Mouse (Mus musculus) left cerebral cortex, postnatal 14 days (tissue): ENCODE measurements around the gene Rnf207. TPM values are rescaled to one million over a fixed set of nuclear protein-coding genes. Genes with fewer than 3 reads are reported as not detected.

Experiments
- DNase-seq, 2 experiments: peaks; one replicate each; pipeline ENCODE4 v3.0.0; 2021 to 2022; ENCODE audit warnings: low spot score in 2 of 2, mixed read lengths in 1 of 2
- intact Hi-C: fragments of 180-260 bp; cut with DNase I; formaldehyde crosslinking; loops from one replicate; pipeline ENCODE4 v1.15.1; 2025
- total RNA-seq, 2 experiments: library from RNA; stranded (reverse); gene quantifications; 2 replicates each; pipeline ENCODE4 v1.2.3; 2021

The Rnf207 gene
- total RNA-seq, 2 experiments from 2014 or later, result 5.3 to 7.4 TPM

DNA sequence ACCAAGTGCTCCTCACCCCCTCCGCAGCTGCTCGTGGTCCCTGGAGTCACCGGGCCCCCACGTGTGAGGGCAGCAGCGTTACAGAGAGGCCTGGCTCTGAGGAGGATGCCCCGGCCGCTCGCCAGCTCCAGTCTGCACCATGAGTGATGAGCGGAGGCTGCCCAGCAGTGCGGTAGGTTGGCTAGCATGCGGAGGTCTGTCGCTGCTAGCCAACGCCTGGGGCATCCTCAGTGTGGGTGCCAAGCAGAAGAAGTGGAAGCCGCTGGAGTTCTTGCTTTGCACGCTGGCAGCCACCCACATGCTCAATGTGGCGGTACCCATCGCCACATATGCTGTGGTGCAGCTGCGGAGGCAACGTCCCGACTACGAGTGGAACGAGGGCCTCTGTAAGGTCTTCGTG, 39.8 kb downstream of the Rnf207 start:
- intact Hi-C loops, result no loop called here
- peak in 1 of 2 experiments; percentile 37 for DNase-seq

DNA sequence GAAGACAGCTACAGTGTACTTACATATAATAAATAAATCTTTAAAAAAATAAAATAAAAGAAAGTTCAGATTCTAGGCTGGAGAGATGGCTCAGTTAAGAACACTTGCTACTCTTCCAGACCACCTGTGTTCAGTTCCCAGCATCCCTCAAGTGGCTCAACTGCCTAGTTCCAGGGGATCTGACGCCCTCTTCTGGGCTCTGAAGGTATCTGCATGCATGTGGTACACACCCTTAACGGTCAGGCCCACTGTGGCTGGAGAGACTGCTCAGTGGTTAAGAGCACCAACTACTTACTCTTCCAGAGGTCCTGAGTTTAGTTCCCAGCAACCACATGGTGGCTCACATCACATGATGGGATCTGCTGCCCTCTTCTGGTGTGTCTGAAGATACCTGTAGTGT, 40.9 kb downstream of the Rnf207 start:
- intact Hi-C loops, result no loop called here

DNA sequence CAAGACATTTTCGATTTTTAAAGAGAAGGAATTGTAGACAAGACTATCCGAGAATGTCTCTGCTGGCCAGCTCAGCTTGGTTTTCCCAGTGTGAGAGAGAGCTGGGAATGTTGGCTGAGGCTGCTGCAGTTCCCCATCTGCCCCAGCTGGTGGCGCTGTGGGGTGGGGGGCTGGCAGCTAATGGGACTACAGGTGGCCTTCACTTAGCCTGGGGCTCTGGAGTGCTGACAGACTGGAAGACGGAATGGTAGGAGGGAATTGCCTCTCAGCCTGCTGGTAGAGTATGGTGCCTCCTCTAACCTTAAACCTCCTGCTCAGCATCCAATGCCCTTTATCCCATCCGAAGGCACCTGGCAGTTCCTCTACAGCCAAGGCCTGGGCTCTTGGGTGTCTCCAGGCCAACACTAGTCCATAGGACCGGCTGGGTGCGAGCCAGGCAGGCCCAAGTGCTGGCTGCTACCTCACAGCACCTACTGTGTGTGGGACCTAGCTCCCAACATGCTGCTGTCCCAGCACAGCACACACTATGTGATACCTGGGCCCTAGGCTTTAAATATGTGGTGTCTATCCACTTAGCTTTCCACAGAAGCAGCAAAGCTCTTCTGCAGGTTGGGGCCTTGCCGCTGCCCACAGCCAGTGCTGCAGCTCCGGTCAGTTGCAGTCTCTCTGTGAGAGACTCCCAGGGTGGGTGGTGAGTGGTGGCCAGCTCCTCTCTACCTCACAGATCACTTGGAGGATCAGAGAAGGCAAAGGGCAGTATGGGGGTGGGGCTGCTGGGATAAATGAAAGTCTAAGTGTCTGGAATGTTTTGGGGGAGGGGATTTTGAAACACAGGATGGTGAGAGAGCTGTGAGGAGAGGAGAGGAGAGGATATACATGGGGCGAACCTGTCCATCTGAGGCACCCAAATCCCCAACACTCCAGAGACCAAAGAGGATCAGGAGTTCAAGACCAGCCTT, 42.1 kb downstream of the Rnf207 start:
- no peak for DNase-seq
- intact Hi-C loops, result no loop called here

More for the DNA sequence above, 40.9 kb downstream of the Rnf207 start:
- no peak for DNase-seq

DNA sequence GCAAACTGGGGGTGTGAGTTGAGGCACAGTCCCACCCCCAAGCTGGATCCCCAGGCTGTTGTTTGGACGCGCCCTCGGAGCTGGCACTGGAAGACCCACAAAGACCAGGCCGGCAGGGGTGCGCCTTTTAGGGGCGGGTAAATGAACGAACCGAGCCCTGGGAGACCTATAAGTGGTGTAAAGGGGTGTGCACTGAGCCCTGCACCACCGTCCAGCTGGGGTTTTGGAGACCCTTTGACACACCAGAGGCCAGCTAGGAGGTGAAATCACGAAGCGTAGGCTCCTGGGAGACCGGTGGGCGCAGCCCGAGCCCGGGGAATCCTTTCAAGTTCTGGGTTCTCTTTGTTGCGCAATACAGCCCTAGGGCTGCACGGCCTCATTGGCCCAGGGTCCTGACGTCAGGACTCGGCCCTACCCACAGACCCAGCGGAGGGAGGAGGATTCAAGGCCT, 44.1 kb downstream of the Rnf207 start:
- DNase-seq, result no peak
- intact Hi-C loops, result no loop called here

DNA sequence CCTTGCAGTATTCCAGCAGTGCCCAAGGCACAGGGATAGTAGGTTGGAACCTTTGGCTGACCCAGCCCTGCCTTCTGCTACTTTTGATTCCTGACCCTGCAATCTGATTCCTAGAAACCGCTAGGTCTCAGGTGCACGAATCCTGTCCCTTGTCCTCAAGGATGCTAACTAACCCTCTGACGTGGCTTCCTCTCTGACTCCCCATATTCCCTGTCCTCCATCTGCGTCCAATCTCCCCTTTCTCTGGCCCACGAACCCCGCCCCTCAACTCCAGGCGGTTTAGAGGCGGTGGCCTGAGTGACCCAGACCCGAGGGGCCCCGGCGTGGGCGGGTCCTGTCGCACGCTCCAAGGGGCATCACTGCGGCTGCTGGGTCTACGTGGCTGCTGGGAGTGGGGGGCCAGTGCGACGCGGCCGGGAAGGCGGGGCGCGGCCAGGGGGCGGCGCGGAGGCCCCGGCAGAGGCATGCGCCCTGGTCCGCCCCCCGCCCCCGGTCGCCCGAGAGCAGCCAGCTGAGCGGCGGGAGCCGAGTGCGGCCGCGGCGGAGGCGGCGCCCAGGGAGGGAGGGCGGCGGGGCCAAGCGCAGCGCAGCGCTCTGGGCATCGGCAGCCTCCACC, 45.1 kb downstream of the Rnf207 start, which contains the start of gene Gpr153:
Gene Gpr153, plus strand, starts transcription at position 612 of the 616 bp plus-strand sequence.
- intact Hi-C loops, result no loop called here

DNA sequence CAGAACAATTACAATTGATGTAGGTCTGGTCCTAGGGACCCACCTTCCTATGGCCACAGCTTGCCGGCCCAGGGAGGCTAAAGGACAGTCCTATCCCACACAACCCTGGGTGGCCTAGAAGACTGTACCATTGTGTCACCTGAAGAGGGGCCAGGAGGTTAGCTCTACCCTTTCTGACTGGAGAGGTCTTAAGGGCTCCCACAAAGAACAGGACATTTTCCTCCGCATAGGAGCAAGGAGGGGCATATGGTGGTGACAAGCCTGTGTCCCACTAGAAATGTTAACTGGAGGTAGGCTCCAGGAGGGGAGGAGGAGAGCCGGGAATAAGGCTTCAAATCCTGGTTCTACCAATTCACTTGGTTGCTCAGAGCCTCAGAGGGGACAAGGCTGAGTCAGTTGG, 45.6 kb downstream of the Rnf207 start:
- intact Hi-C loops, result no loop called here
- no peak for DNase-seq

More for the DNA sequence above, 45.1 kb downstream of the Rnf207 start, which contains the start of gene Gpr153:
- peak in 1 of 2 experiments; percentile 58 for DNase-seq

DNA sequence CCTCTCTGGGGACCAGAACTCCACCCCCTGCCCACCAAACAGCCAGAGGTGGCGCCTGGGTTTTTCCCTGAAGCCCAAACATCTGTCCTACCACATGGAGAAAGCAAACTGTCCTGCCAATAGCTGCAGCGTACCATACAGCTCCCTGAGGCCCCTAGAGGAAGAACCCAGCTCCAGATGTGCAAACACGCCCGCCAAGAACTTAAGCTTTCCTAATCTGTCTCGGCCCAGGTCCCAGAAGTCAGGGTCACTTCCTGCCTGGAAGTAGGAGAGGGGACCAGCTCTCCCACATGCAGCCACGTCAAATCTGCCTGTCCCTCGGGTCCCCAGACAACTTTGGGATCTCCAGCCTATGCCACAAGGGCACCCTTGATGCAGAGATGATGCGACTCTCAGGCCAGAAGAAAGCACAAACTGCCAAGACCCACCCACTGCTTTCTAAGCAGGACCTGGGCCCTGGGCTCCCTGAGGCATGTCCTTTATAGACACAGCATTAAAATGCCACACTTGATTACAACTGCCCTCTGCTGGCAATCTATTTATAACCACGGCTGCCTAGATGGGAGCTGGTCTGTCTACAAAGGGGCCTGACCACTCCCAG, 46.2 kb downstream of the Rnf207 start:
- DNase-seq, result no peak
- intact Hi-C loops, result no loop called here

DNA sequence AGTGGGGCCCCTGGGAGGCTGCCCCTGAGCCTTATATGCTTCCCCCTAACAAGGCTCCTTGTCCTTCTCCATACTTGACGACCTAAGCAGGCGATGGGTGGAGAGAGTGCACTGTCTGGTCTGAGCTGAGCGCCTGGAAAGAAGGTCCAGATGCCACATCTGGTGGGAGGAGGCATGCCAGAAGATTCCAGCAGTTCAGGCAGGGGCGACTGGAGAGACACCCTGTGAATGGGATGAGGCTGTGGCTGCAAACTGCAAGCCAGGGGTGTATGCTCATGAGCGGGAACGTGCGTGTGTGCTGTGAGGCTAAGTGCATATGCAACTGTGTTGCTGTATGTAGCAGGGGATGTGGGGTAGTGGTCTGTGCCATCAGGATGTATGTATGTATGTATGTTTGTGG, 46.8 kb downstream of the Rnf207 start:
- intact Hi-C loops, result no loop called here
- no peak for DNase-seq

DNA sequence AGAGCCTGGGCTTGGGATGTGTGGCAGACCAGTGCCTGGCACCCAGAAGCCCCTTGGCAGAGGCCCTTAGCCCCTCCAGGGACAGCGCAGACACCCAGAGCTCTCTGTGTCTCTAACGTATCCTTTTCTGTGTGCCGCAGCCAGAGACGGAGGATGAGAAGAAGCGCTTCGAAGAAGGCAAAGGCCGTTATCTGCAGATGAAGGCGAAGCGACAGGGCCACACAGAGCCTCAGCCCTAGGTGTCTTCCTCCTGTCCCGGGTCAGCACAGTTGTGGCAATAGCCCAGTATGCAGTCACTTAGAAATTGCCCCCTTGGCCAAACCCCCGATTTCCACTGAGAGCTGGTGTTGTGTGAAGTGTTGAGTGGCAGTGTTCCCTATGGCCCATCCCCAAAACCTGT, 47.5 kb downstream of the Rnf207 start:
- intact Hi-C loops, result no loop called here

DNA sequence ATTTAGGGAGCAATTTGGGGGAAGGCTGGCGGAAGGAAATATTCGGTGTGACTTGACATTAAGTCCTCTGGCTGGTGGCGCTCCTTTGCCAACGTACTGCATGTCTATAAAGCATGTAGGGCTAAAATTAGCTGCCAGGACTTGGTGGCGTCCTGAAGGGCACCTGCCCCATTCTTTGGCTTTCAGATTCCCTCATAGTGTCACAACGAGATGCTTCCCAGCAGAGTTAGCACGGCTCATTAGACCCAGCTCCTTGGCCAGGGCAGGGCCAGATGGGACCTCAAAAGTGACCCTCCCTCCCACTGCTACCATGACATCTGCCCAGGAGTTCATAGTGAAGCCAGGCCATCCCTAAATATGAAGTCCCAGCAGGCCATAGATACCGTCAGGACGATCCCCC, 48.2 kb downstream of the Rnf207 start:
- DNase-seq, result no peak

More for the DNA sequence above, 47.5 kb downstream of the Rnf207 start:
- no peak for DNase-seq

DNA sequence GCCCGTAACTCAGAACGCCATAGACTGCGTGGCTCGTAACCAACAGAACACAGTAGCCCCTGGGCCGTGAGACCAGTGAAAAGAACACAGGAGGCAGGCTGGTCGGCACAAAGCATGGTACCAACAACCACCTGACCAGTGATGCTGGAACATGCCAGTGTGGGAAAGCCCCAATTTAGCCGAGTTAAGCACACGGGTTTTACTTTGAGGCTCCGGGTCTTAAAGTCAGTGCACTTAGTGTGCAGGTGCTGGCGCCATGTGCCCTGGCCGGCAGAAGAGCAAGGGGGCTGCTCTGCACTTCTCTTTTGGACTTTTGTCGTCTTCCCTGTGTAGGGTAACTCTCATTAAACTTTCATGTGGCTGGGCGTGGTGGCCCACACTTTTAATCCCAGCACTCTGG, 48.8 kb downstream of the Rnf207 start:
- DNase-seq, result no peak
- intact Hi-C loops, result no loop called here

More for the DNA sequence above, 48.2 kb downstream of the Rnf207 start:
- intact Hi-C loops, result no loop called here

DNA sequence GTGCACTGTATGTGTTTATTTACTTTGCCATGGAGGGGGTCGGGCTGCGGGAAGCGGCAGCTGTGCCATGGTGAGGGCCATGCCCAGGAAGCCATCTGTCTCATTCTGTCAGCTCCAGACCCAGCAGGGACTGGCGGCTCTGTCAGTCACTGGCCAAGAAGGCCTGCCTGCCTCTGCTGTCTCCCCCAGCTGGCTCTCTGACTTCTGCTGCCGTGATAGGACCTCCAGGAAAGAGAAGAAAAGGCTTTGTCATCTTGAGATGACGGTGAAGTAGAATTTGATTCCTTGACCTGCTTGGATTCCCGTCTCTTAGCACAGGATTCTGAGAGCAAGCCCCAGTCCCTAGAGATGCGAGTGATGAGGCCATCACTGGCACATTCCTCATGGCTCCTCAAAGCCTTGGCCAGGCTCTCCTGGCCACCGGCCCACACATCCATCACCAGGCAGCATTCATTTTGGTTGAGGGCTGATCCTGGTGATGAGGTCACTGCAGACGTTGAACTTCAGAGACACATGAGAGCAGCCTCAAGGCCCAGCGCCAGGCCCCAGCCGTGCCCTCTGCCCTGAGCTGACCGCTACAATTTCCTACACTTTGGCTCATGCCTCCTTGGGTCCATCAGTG, 50.9 kb downstream of the Rnf207 start:
- intact Hi-C loops, result no loop called here
- no peak for DNase-seq

DNA sequence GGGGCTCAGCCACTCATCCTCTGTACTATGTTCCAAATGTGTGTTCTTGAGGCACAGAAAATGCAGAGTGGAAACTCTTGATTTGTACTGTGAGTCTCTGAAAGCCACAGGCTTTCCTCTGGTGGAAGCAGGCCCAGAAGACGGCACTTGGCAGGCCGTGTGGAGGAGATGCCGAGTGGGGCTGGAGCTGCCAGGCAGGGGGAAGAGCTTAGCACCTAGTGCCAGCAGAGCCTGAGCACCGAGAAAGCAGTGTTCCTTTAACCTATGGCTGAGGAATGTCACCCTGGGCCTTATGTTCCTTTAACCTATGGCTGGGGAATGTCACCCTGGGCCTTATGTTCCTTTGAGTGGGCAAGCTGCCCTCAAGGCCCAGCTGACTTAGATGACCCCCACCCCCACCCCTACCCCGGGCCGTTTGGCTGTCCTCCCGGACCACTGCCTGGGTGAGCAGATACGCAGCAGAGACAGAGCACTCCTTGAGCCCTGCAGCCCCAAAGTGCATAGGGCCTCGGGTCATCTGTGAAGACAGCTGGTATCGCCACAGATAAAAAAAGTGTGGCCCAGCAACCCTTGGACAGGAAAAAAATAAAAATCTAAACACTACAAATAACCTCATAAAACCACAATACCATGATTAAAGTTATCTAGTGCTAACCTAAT, 52.4 kb downstream of the Rnf207 start:
- peak; percentile 57 to 61 for DNase-seq
- intact Hi-C loops, result no loop called here

DNA sequence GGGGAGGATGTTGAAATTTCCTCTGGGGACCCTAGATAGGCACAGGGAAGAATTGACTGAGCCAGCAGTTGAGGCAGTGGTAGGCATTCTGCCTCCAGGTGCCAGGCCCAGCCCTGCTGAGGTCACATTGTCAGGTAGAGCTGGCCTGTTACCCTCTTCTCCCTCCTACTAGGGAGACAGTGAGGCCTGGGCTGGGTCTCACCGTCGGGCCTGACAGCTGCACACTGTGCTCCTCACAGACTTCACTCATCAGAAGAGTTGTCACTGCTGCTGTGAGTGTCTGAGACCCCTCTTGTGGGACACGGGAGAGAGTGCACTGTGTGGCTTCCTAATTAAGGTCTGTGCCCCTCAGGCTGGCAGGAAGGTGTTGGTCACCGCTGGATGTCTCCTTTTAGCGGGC, 53.0 kb downstream of the Rnf207 start:
- DNase-seq, result no peak
- intact Hi-C loops, result no loop called here

DNA sequence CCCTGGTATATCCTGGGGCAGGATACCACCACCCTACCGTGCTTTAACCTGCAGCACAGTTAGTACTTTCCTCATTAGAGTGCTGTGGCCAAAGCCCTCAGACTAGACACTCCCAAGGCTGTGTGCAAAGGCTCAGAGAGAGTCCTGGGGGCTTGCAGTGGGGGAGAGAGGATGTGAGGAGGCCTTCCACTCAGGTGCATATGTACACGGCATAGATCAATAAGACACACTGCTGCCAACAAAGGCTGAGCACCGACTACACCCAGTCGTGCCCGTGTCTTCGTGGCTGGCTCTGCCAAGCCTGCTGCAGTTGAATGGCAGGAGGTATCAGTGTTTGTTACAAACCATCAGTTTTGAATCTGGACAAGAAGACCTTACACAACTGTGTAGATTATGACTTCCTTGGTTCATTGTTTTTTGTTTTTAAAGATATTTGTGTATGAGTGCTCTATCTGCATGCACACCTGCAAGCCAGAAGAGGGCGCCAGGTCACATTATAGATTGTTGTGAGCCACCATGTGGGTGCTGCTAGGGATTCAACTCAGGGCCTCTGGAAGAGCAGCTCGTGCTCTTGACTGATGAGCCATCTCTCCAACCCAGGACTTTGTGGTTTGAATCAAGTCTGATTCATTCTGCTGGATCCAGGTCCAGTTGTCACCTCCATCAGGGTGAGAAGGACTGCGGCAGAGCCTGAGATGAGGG, 53.8 kb downstream of the Rnf207 start:
- DNase-seq, result no peak
- intact Hi-C loops, result loop anchor here (5.0 kb wide), 1 partner anchor 38 kb away; no protein-coding TSS in a partner anchor

DNA sequence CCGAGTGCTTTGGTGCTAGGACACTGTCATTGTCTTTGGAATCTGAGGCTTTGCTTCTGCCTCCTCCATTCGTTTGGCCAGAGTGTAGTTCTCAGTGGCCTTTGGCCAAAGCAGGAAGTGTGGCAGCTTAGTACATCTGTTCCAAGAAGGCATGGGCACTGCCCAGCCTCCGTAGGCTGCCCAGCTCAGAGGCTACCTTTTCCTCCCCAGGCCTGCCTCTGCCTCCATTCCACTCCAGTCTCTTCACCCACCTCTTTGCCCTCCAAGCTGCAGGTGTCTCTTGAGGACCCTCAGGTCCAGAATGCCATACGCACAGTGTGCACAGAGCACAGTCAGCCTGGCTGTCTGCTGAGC, 54.6 kb downstream of the Rnf207 start:
- no peak for DNase-seq
- intact Hi-C loops, result loop anchor here (5.0 kb wide), 1 partner anchor 37 kb away; no protein-coding TSS in a partner anchor

DNA sequence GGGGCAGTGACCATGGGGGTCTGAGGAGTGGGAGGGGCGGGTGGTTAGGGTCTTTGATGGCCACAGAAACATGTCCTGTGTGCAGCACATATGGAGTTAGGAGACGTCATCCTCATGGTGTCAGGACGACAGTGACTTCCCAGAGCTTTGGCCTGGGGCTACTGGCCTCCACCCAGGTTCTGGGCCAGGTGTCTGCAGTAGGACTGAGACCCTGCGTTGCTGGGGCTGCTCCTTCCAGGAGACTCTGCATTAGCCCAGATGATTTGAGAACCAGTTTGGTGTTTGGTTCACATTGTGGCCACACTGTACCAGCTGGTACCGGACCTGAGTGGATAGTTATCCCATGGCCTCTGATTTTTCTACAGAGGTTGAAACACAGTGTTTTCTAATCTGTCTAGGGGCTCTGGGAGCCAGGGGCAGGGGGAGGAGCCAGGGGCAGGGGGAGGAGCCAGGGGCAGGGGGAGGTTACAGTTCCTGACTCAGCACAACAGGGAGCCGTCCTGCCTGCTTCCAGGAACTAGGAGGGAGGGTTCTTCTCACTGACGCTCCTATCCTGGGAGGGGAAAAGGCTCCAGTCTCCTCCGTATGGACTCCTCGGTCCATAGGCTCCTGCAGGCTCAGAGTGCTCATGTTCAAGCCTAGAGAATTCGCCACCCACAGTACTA, 55.1 kb downstream of the Rnf207 start:
- intact Hi-C loops, result loop anchor here (5.0 kb wide), 1 partner anchor 36 kb away; no protein-coding TSS in a partner anchor
- DNase-seq, result no peak

DNA sequence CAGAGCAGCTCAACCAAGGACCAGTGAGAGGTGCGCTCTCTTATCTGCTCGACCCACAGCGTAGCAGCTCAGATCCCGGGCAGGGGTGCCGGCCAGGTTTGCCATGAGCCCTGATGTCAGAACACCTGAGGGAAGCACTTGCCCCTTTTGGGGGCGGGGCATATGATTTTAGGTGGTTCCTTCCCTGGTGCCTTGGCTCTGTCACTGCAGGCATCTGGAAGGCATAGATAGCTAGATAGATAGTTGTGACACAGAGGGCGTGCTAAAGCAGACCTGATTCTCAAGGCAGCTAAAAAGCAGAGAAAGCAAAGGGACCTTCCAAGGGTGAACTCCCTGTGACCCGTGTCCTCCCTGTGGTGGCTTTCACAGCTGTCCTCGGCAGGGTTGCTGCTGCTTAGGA, 55.7 kb downstream of the Rnf207 start:
- DNase-seq, result no peak

More for the DNA sequence above, 55.7 kb downstream of the Rnf207 start:
- intact Hi-C loops, result loop anchor here (5.0 kb wide), 1 partner anchor 36 kb away; no protein-coding TSS in a partner anchor
